In the genomic region with DNA sequence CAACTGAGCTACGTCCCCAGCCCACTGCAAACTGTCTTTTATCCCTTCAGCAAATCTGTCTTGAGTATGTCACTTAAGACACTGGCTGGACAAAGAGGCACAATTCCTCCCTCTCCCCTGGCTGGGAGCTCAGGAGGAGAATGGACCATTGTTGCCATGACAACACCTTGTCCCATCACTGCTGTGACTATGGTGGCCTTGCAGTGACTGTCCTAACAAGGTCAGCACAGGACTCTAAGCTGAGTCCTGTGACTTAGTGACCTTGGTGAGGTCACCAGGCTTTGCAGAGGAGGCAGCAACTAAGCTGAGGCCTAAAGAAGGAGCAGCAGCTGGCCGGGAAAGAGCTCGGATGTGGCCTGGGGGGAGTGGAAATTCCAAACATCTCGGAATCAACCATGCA, we compare ENCODE assay signal across 15 mouse cellular contexts.
DNase-seq lines count a peak whose midpoint lies in the region; ATAC-seq and TF ChIP-seq lines count a peak whose summit lies in the region.
"Had no signal": no experiment of that assay in that cellular context is flagged by ENCODE, and none has a peak within 500 bp of the region (broad histone marks: within the 10 kb centered on the region; RNA-seq: fewer than 3 reads in every experiment).

No protein-coding gene starts in this region.

- H3K9ac ChIP-seq in hindbrain, embryonic 11.5 days (ENCODE audit: low read depth, low read length) = no peak overlapping the region
- H3K9ac ChIP-seq in hindbrain, postnatal 0 days (replicated peaks; ENCODE audit: low read length) = no peak overlapping the region
- H3K9ac ChIP-seq: lung, embryonic 15.5 days had no signal

- no peak overlapping the region for H3K4me2 ChIP-seq in hindbrain, embryonic 11.5 days (replicated peaks; ENCODE audit: low read depth, low read length)
- no peak overlapping the region for H3K4me2 ChIP-seq in hindbrain, postnatal 0 days (ENCODE audit: low read depth, low read length)
- H3K4me2 ChIP-seq: lung, embryonic 15.5 days had no signal

- no peak for TF ChIP-seq CTCF in hindbrain, postnatal 0 days (IDR thresholded peaks at IDR 0.05; ENCODE audit: low read depth)
- no peak for TF ChIP-seq CTCF in brain, embryonic 14.5 days (IDR thresholded peaks at IDR 0.05; ENCODE audit: borderline replicate concordance, extremely low read depth, insufficient read depth, insufficient read length)

- H3K27me3 ChIP-seq in hindbrain, embryonic 11.5 days (ENCODE audit: control insufficient read depth, insufficient read depth, low read length) = no peaks in the 10 kb centered on the region
- H3K27me3 ChIP-seq in hindbrain, postnatal 0 days (ENCODE audit: insufficient read depth, low read length) = no peaks in the 10 kb centered on the region
- H3K27me3 ChIP-seq: lung, embryonic 15.5 days had no signal

- no peak for TF ChIP-seq POLR2A in brain, embryonic 14.5 days (IDR thresholded peaks at IDR 0.05; ENCODE audit: borderline replicate concordance, extremely low read depth, insufficient read depth, insufficient read length, poor library complexity, severe bottlenecking)

- no peaks in the 10 kb centered on the region for H3K36me3 ChIP-seq in hindbrain, embryonic 11.5 days (ENCODE audit: control insufficient read depth, insufficient read depth, low read length)
- no peaks in the 10 kb centered on the region for H3K36me3 ChIP-seq in hindbrain, postnatal 0 days (ENCODE audit: insufficient read depth, low read length)
- H3K36me3 ChIP-seq: lung, embryonic 15.5 days had no signal

- 0 out of 2 replicates have a peak, but pooled peaks have one; percentile 36 for ATAC-seq in hindbrain, embryonic 11.5 days (ENCODE audit: low FRiP score)
- no peak for ATAC-seq in hindbrain, postnatal 0 days
- ATAC-seq: intestine, embryonic 16.5 days had no signal

- peaks cover 5% of the 10 kb centered on the region for H3K4me1 ChIP-seq in hindbrain, embryonic 11.5 days (replicated peaks; ENCODE audit: control insufficient read depth, insufficient read depth, low read length)
- 0 out of 2 replicates have a peak, but pooled peaks cover 8% of the 10 kb centered on the region for H3K4me1 ChIP-seq in hindbrain, postnatal 0 days (ENCODE audit: insufficient read depth, low read length)

- H3K4me3 ChIP-seq in hindbrain, embryonic 11.5 days (ENCODE audit: low read depth, low read length) = no peak overlapping the region
- H3K4me3 ChIP-seq in hindbrain, postnatal 0 days (ENCODE audit: low read length) = no peak overlapping the region
- H3K4me3 ChIP-seq: erythroblast, embryonic 14.5 days; lung, embryonic 15.5 days had no signal

- no peak overlapping the region for H3K27ac ChIP-seq in hindbrain, embryonic 11.5 days (ENCODE audit: low read depth, low read length)
- H3K27ac ChIP-seq in hindbrain, postnatal 0 days = no peak overlapping the region
- H3K27ac ChIP-seq: lung, embryonic 15.5 days had no signal

- WGBS in hindbrain, embryonic 11.5 days = 30% methylated on average over 4 of the region's 4 CpGs
- WGBS in hindbrain, postnatal 0 days = 35% methylated on average over 4 of the region's 4 CpGs

- peak; percentile 52 for DNase-seq in hindbrain, embryonic 11.5 days (ENCODE audit: low spot score)
- no peak for DNase-seq in hindbrain, postnatal 0 days (ENCODE audit: low spot score)
- DNase-seq in ZHBTc4 (ENCODE audit: low read depth, low spot score) = peak; percentile 54
- peak; percentile 49 for DNase-seq in brain, embryonic 14.5 days (ENCODE audit: low read depth)
- peak; percentile 54 for DNase-seq in mesoderm, embryonic 11.5 days (ENCODE audit: low read depth, low spot score)
- no peak for DNase-seq in cerebellum, adult 11-12 months
- no peak for DNase-seq in layer of hippocampus, postnatal 10 days (ENCODE audit: low spot score in 2 of 2)
- DNase-seq: cerebellum, adult 8-10 months; gastrocnemius, postnatal 14 days; heart, postnatal 36 days; kidney, postnatal 10 days; right cerebral cortex, postnatal 25 days had no signal

- no peaks in the 10 kb centered on the region for H3K9me3 ChIP-seq in hindbrain, embryonic 11.5 days (ENCODE audit: control insufficient read depth, low read length)
- H3K9me3 ChIP-seq in hindbrain, postnatal 0 days (ENCODE audit: low read length) = no peaks in the 10 kb centered on the region
- H3K9me3 ChIP-seq: lung, embryonic 15.5 days had no signal

Comparison
In these comparisons a context has a peak if more than half of its experiments do, and no peak if none do; other contexts are left out.
1. DNase-seq: peak in hindbrain, embryonic 11.5 days (single experiment), ZHBTc4 (single experiment), brain, embryonic 14.5 days (single experiment) and mesoderm, embryonic 11.5 days (single experiment); none in hindbrain, postnatal 0 days (single experiment), cerebellum, adult 11-12 months (single experiment) and layer of hippocampus, postnatal 10 days (0 of 2).